Mouse (Mus musculus) midbrain, embryonic 14.5 days (tissue): ENCODE measurements around the gene Erg. TPM values are rescaled to one million over a fixed set of nuclear protein-coding genes. Genes with fewer than 3 reads are reported as not detected.

Experiments used
- ATAC-seq: fragments of 200-750 bp; cut with Nextera tagmentation; 2 replicates; pipeline ENCODE4 v1.8.0; 2017; ENCODE audit warnings: moderate number of reproducible peaks, moderate library complexity; ENCODE audit not compliant: low FRiP score, low TSS enrichment
- DNase-seq: peaks from one replicate; pipeline ENCODE4 v3.0.0-alpha.2; 2015
- H3K27ac ChIP-seq: fragments of 300-500 bp; sonication (generic); replicated peaks from 2 replicates; pipeline ENCODE4 v1.5.1; 2014; ENCODE audit warnings: mild to moderate bottlenecking, low read depth, low read length, moderate library complexity
- H3K27me3 ChIP-seq: fragments of 300-500 bp; sonication (generic); 2 replicates; pipeline ENCODE4 v1.6.1; 2014; ENCODE audit warnings: low read length, control low read depth, mixed read lengths; ENCODE audit not compliant: control insufficient read depth, insufficient read depth
- H3K36me3 ChIP-seq: fragments of 300-500 bp; sonication (generic); 2 replicates; pipeline ENCODE4 v1.6.1; 2014; ENCODE audit warnings: low read length, control low read depth; ENCODE audit not compliant: control insufficient read depth, insufficient read depth
- H3K4me1 ChIP-seq: fragments of 300-500 bp; sonication (generic); 2 replicates; pipeline ENCODE4 v1.6.1; 2014; ENCODE audit warnings: mild to moderate bottlenecking, antibody characterized with exemption, low read length, control low read depth; ENCODE audit not compliant: control insufficient read depth, insufficient read depth
- H3K4me2 ChIP-seq: fragments of 300-500 bp; sonication (generic); 2 replicates; pipeline ENCODE4 v1.6.1; 2014; ENCODE audit warnings: mild to moderate bottlenecking, low read length, moderate library complexity
- H3K4me3 ChIP-seq: fragments of 300-500 bp; sonication (generic); replicated peaks from 2 replicates; pipeline ENCODE4 v1.5.1; 2014; ENCODE audit warnings: low read depth, low read length
- H3K9ac ChIP-seq: fragments of 300-500 bp; sonication (generic); replicated peaks from 2 replicates; pipeline ENCODE4 v1.6.1; 2014; ENCODE audit warnings: mild to moderate bottlenecking, low read length, moderate library complexity
- H3K9me3 ChIP-seq: fragments of 300-500 bp; sonication (generic); 2 replicates; pipeline ENCODE4 v1.6.1; 2016; ENCODE audit warnings: low read length, control low read depth, mixed read lengths; ENCODE audit not compliant: control insufficient read depth
- WGBS: fragments of 180-500 bp; shearing (Covaris S2); extraction: QIAGEN DNeasy Blood & Tissue Kit; methylation state at CpG from one replicate; pipeline ENCODE4 v1.1.7; 2014; 5-methylcytosine and 5-hydroxymethylcytosine counted together
- polyA plus RNA-seq: library from polyadenylated mRNA; unstranded; fragments of >200 nt; fragmentation: Nextera tagmentation; extraction: Ambion mirVana; gene quantifications from 2 replicates; pipeline ENCODE4 v1.2.1, GENCODE M21; 2014

The Erg gene
- polyA plus RNA-seq, 1 experiment from 2014 or later = 1.3 TPM

GRCm38 (mm10) chr16:95388292-95388691, 198.1 kb downstream of the Erg start:
- Histone ChIP-seq H3K4me3 (no peak overlapping the region), H3K27me3 (no peaks in the 10 kb centered on the region), H3K4me1 (no peaks in the 10 kb centered on the region), H3K36me3 (no peaks in the 10 kb centered on the region), H3K4me2 (no peak overlapping the region), H3K9me3 (no peaks in the 10 kb centered on the region), H3K27ac (no peak overlapping the region), H3K9ac (no peak overlapping the region)
- DNase-seq (no peak), ATAC-seq (no peak)
- WGBS = 94% methylated on average over 5 of the region's 5 CpGs

GRCm38 (mm10) chr16:95387008-95387407, 199.4 kb downstream of the Erg start:
- ATAC-seq = no peak
- DNase-seq = no peak

GRCm38 (mm10) chr16:95385299-95385973, 201.0 kb downstream of the Erg start:
- no peak for ATAC-seq
- 91% methylated on average over 7 of the region's 7 CpGs for WGBS
- DNase-seq = no peak

More at GRCm38 (mm10) chr16:95387008-95387407, 199.4 kb downstream of the Erg start:
- no peaks in the 10 kb centered on the region for H3K9me3 ChIP-seq
- WGBS = 93% methylated on average over 2 of the region's 2 CpGs
- no peak overlapping the region for H3K4me2 ChIP-seq
- H3K36me3 ChIP-seq = no peaks in the 10 kb centered on the region
- H3K4me3 ChIP-seq = no peak overlapping the region
- no peaks in the 10 kb centered on the region for H3K27me3 ChIP-seq
- no peaks in the 10 kb centered on the region for H3K4me1 ChIP-seq
- H3K9ac ChIP-seq = no peak overlapping the region
- H3K27ac ChIP-seq = no peak overlapping the region

GRCm38 (mm10) chr16:95384590-95385148, 201.7 kb downstream of the Erg start:
- DNase-seq (no peak), ATAC-seq (no peak)
- Histone ChIP-seq H3K4me2 (no peak overlapping the region), H3K4me1 (no peaks in the 10 kb centered on the region), H3K36me3 (no peaks in the 10 kb centered on the region), H3K9me3 (no peaks in the 10 kb centered on the region), H3K27me3 (no peaks in the 10 kb centered on the region), H3K4me3 (no peak overlapping the region), H3K9ac (no peak overlapping the region), H3K27ac (no peak overlapping the region)
- 95% methylated on average over 9 of the region's 9 CpGs for WGBS

More at GRCm38 (mm10) chr16:95385299-95385973, 201.0 kb downstream of the Erg start:
- Histone ChIP-seq H3K4me1 (no peaks in the 10 kb centered on the region), H3K9ac (no peak overlapping the region), H3K27me3 (no peaks in the 10 kb centered on the region), H3K36me3 (no peaks in the 10 kb centered on the region), H3K9me3 (no peaks in the 10 kb centered on the region), H3K4me2 (no peak overlapping the region), H3K4me3 (no peak overlapping the region), H3K27ac (no peak overlapping the region)

GRCm38 (mm10) chr16:95382251-95382650, 204.1 kb downstream of the Erg start:
- no peak overlapping the region for H3K27ac ChIP-seq
- no peaks in the 10 kb centered on the region for H3K36me3 ChIP-seq
- DNase-seq (no peak), ATAC-seq (no peak)
- no peaks in the 10 kb centered on the region for H3K9me3 ChIP-seq
- H3K9ac ChIP-seq = no peak overlapping the region
- no peaks in the 10 kb centered on the region for H3K27me3 ChIP-seq
- H3K4me2 ChIP-seq = no peak overlapping the region
- H3K4me3 ChIP-seq = no peak overlapping the region
- WGBS = 79% methylated on average over 5 of the region's 5 CpGs
- no peaks in the 10 kb centered on the region for H3K4me1 ChIP-seq

GRCm38 (mm10) chr16:95376834-95377233, 209.6 kb downstream of the Erg start:
- H3K27me3 ChIP-seq = no peaks in the 10 kb centered on the region
- no peaks in the 10 kb centered on the region for H3K4me1 ChIP-seq
- no peak overlapping the region for H3K4me3 ChIP-seq
- no peak overlapping the region for H3K9ac ChIP-seq
- H3K36me3 ChIP-seq = no peaks in the 10 kb centered on the region
- no peaks in the 10 kb centered on the region for H3K9me3 ChIP-seq
- ATAC-seq = no peak
- DNase-seq = no peak
- WGBS = 90% methylated on average over 7 of the region's 7 CpGs
- H3K4me2 ChIP-seq = no peak overlapping the region
- no peak overlapping the region for H3K27ac ChIP-seq

- no peaks in the 10 kb centered on the region for H3K27me3 ChIP-seq
- no peaks in the 10 kb centered on the region for H3K4me1 ChIP-seq
- ATAC-seq = no peak
- DNase-seq = peak; percentile 10
- H3K27ac ChIP-seq = no peak overlapping the region
- no peaks in the 10 kb centered on the region for H3K9me3 ChIP-seq
- WGBS = 78% methylated on average over 11 of the region's 11 CpGs
- no peak overlapping the region for H3K9ac ChIP-seq
- no peak overlapping the region for H3K4me3 ChIP-seq
- H3K36me3 ChIP-seq = no peaks in the 10 kb centered on the region
- no peak overlapping the region for H3K4me2 ChIP-seq
Measured at GRCm38 (mm10) chr16:95376364-95376763, 210.0 kb downstream of the Erg start.

GRCm38 (mm10) chr16:95374646-95375045, 211.7 kb downstream of the Erg start:
- no peaks in the 10 kb centered on the region for H3K36me3 ChIP-seq
- H3K9ac ChIP-seq = no peak overlapping the region
- no peaks in the 10 kb centered on the region for H3K27me3 ChIP-seq
- H3K27ac ChIP-seq = no peak overlapping the region
- H3K4me3 ChIP-seq = no peak overlapping the region
- 57% methylated on average over 4 of the region's 4 CpGs for WGBS
- H3K4me1 ChIP-seq = no peaks in the 10 kb centered on the region
- no peaks in the 10 kb centered on the region for H3K9me3 ChIP-seq
- DNase-seq = no peak
- H3K4me2 ChIP-seq = no peak overlapping the region
- no peak for ATAC-seq

- DNase-seq = no peak
- ATAC-seq = no peak
- Histone ChIP-seq H3K9me3 (no peaks in the 10 kb centered on the region), H3K27ac (no peak overlapping the region), H3K4me2 (no peak overlapping the region), H3K4me3 (no peak overlapping the region), H3K4me1 (no peaks in the 10 kb centered on the region), H3K27me3 (no peaks in the 10 kb centered on the region), H3K9ac (no peak overlapping the region), H3K36me3 (no peaks in the 10 kb centered on the region)
- 89% methylated on average over 9 of the region's 9 CpGs for WGBS
Measured at GRCm38 (mm10) chr16:95372960-95373359, 213.4 kb downstream of the Erg start.
